Mouse (Mus musculus): ENCODE data around the gene Fcrlb.

DNA sequence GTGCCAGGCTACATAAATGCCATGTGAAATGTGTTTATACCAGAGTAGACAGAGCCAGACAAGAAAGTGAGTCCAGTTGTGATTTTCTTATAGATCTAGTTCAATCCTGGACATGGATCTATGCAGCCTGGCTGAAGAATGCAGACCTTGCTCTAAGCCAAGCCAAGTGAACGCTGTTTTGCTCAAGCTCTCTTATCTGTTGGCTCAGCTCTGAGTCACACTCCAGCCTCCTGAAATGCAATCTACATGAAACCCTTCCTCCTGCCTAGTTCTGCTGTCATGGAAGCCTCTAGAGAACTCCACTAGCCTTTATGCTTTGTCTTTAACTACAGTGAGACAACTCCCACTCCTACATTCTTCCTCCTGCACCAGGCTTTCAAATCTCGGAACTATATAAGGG lies 49.6 kb upstream of the Fcrlb start:
- TF ChIP-seq CTCF (conservative IDR thresholded peaks at IDR 0.05; ENCODE audit: low read length) (no peak), POU5F1 (IDR thresholded peaks at IDR 0.05; ENCODE audit: borderline replicate concordance, low read length) (no peak), NANOG (IDR thresholded peaks at IDR 0.05; ENCODE audit: borderline replicate concordance, low read length) (no peak)

Measured in E14TG2a.4 (cell line).